27 mouse cellular contexts compared by ENCODE assay signal in genomic region chr11:10087939-10088338, GRCm38 (mm10).
"Had no signal": no experiment of that assay in that cellular context is flagged by ENCODE, and none has a peak within 500 bp of the region (broad histone marks: within the 10 kb centered on the region; RNA-seq: fewer than 3 reads in every experiment).

No protein-coding gene starts in this region.

- H3K27me3 ChIP-seq: heart, embryonic 13.5 days; heart, embryonic 15.5 days; hindbrain, embryonic 13.5 days; hindbrain, embryonic 15.5 days; kidney, embryonic 15.5 days; limb, embryonic 13.5 days; limb, embryonic 15.5 days; liver, embryonic 12.5 days had no signal

- H3K4me3 ChIP-seq: gastrocnemius, adult 2 months; heart, adult 2 months; heart, embryonic 13.5 days; heart, embryonic 15.5 days; hindbrain, embryonic 13.5 days; hindbrain, embryonic 15.5 days; kidney, embryonic 15.5 days; limb, embryonic 13.5 days; limb, embryonic 15.5 days; liver, embryonic 12.5 days had no signal

- H3K9me3 ChIP-seq: heart, embryonic 13.5 days; heart, embryonic 15.5 days; hindbrain, embryonic 13.5 days; hindbrain, embryonic 15.5 days; kidney, embryonic 15.5 days; limb, embryonic 13.5 days; limb, embryonic 15.5 days; liver, embryonic 12.5 days had no signal

- DNase-seq: gastrocnemius, adult 2 months; gastrocnemius, postnatal 10 days; gastrocnemius, postnatal 25 days; heart, adult 11 months; heart, adult 2 months; heart, postnatal 14 days; heart, postnatal 36 days; kidney, adult 11 months; kidney, adult 2 months; kidney, adult 9 months; kidney, postnatal 14 days; kidney, postnatal 36 days; layer of hippocampus, adult 9-11 months; layer of hippocampus, postnatal 36 days; left cerebral cortex, postnatal 4 days had no signal

- H3K9ac ChIP-seq: heart, embryonic 13.5 days; heart, embryonic 15.5 days; hindbrain, embryonic 13.5 days; hindbrain, embryonic 15.5 days; kidney, embryonic 15.5 days; limb, embryonic 13.5 days; limb, embryonic 15.5 days; liver, embryonic 12.5 days; liver, embryonic 14.5 days had no signal

- H3K4me2 ChIP-seq: heart, embryonic 11.5 days; heart, embryonic 13.5 days; heart, embryonic 15.5 days; hindbrain, embryonic 13.5 days; hindbrain, embryonic 15.5 days; kidney, embryonic 15.5 days; limb, embryonic 13.5 days; limb, embryonic 15.5 days; liver, embryonic 12.5 days had no signal

- H3K4me1 ChIP-seq: heart, embryonic 13.5 days; heart, embryonic 15.5 days; hindbrain, embryonic 13.5 days; hindbrain, embryonic 15.5 days; kidney, embryonic 15.5 days; limb, embryonic 13.5 days; limb, embryonic 15.5 days; liver, embryonic 12.5 days had no signal

- ATAC-seq: hindbrain, postnatal 0 days; liver, embryonic 12.5 days had no signal

- H3K27ac ChIP-seq: gastrocnemius, adult 2 months; heart, adult 2 months; heart, embryonic 13.5 days; heart, embryonic 15.5 days; hindbrain, embryonic 13.5 days; hindbrain, embryonic 15.5 days; hindbrain, postnatal 0 days; kidney, embryonic 15.5 days; kidney, postnatal 0 days; limb, embryonic 13.5 days; limb, embryonic 15.5 days; liver, embryonic 12.5 days; liver, embryonic 14.5 days had no signal

- H3K36me3 ChIP-seq: heart, embryonic 13.5 days; heart, embryonic 15.5 days; hindbrain, embryonic 13.5 days; hindbrain, embryonic 15.5 days; kidney, embryonic 15.5 days; limb, embryonic 13.5 days; limb, embryonic 15.5 days; liver, embryonic 12.5 days had no signal
